Mouse (Mus musculus): ENCODE data around the gene Tjp3.

GRCm38 (mm10) chr10:81303761-81304160 lies 12.4 kb upstream of the Tjp3 start:
- no peak for TF ChIP-seq POLR2A (IDR thresholded peaks at IDR 0.05; ENCODE audit: borderline replicate concordance, insufficient read depth, low read length)
- no peak for TF ChIP-seq CTCF (IDR thresholded peaks at IDR 0.05; ENCODE audit: borderline replicate concordance, insufficient read depth, low read depth, low read length)

Measured in cerebellum, adult 2 months (tissue).